Mouse (Mus musculus) gastrocnemius, adult 18-20 months (tissue): ENCODE measurements around the gene Vmn2r11. TPM values are rescaled to one million over a fixed set of nuclear protein-coding genes. Genes with fewer than 3 reads are reported as not detected.
"Not testable (repeated sequence)": the region's sequence is repeated elsewhere in the genome, so short reads cannot be mapped to it uniquely, and the experiment has no call there.

ENCODE experiments used
- DNase-seq: peaks from one replicate; pipeline ENCODE4 v3.0.0; 2021; ENCODE audit warnings: low spot score
- long read RNA-seq, 2 experiments: library from polyadenylated mRNA; stranded (forward); transcript quantifications; one replicate each; pipeline ENCODE4 v2.0.0; 2021
- total RNA-seq, 2 experiments: library from RNA; stranded (reverse); gene quantifications; 2 replicates each; pipeline ENCODE4 v1.2.3; 2021

Vmn2r11 gene
- not detected for total RNA-seq
- long read RNA-seq, experiment 1: 0 reads
- long read RNA-seq, experiment 2: 0 reads

GRCm38 (mm10) chr5:109059469-109059868 lies at the start of gene Vmn2r11:
Vmn2r11 (minus strand) TSS chr5:109059569.
- DNase-seq: not testable (repeated sequence)

GRCm38 (mm10) chr5:109097850-109098249 lies 38.5 kb upstream of the Vmn2r11 start, which contains the start of gene Vmn2r12:
Vmn2r12 (minus strand) TSS chr5:109097950.
- not testable (repeated sequence) for DNase-seq

GRCm38 (mm10) chr5:109096482-109096881 lies 37.1 kb upstream of the Vmn2r11 start:
- DNase-seq: not testable (repeated sequence)

- not testable (repeated sequence) for DNase-seq
Observed at GRCm38 (mm10) chr5:109072016-109072415, 12.6 kb upstream of the Vmn2r11 start.

GRCm38 (mm10) chr5:109055286-109055685 lies 4.1 kb downstream of the Vmn2r11 start:
- DNase-seq: no peak

DNA sequence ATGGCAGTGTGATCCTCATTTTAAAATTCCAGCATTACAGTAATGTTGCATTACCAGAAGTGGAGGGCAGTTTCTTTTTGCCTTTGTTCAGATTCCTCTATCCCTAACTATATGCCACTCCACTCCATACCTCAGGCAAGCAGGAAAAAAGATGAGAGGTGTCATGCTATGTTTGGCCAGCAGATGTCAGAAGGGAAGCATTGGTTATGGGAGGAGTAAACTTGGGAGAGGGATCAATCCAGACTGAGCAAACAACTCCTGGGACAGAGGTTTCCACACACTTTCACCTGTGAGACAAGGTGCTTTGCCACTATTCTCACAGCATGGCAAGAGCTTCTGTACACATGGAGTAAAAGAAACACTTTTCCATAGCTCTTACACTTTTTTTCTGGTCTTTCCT lies 26.8 kb downstream of the Vmn2r11 start:
- DNase-seq: no peak

- not testable (repeated sequence) for DNase-seq
Observed at GRCm38 (mm10) chr5:109006427-109006826, 52.9 kb downstream of the Vmn2r11 start, which contains the start of gene Vmn2r10. Vmn2r10 (minus strand) TSS chr5:109006527.

Other genes with a start within 250 kb of the Vmn2r11 start
- gene Vmn2r9, start 207.0 kb downstream of the Vmn2r11 start, total RNA-seq: not detected
- gene Vmn2r10, start 53.0 kb downstream of the Vmn2r11 start, total RNA-seq: not detected
- not detected for gene Vmn2r12, start 38.4 kb upstream of the Vmn2r11 start, total RNA-seq
- not detected for gene Vmn2r13, start 132.6 kb upstream of the Vmn2r11 start, total RNA-seq
- gene Vmn2r14, start 165.1 kb upstream of the Vmn2r11 start, total RNA-seq: not detected
- gene Vmn2r15, start 238.1 kb upstream of the Vmn2r11 start, total RNA-seq: not detected